Mouse (Mus musculus): ENCODE measurements around the gene Ly6g5c. TPM values are rescaled to one million over a fixed set of nuclear protein-coding genes. Genes with fewer than 3 reads are reported as not detected.

Gene Ly6g5c
- polyA plus RNA-seq, 1 experiment from 2014 or later, result not detected

GRCm38 (mm10) chr17:35155451-35155850, 47.4 kb downstream of the Ly6g5c start:
- Histone ChIP-seq H3K27ac (no peak overlapping the region), H3K79me2 (ENCODE audit: inconsistent target) (peaks cover 68% of the 10 kb centered on the region), H3K4me3 (ENCODE audit: inconsistent target) (no peak overlapping the region), H3K36me3 (ENCODE audit: inconsistent target) (peaks cover 88% of the 10 kb centered on the region)
- 99% methylated on average over 12 of the region's 12 CpGs for WGBS (ENCODE audit: missing documents)

- WGBS (ENCODE audit: missing documents), result 92% methylated on average over 30 of the region's 33 CpGs
- Histone ChIP-seq H3K36me3 (ENCODE audit: inconsistent target) (peaks cover 97% of the 10 kb centered on the region), H3K4me3 (ENCODE audit: inconsistent target) (no peak overlapping the region), H3K79me2 (ENCODE audit: inconsistent target) (peaks cover 79% of the 10 kb centered on the region), H3K27ac (no peak overlapping the region)
Observed at GRCm38 (mm10) chr17:35156461-35157200, 48.6 kb downstream of the Ly6g5c start.

- peaks cover 97% of the 10 kb centered on the region for H3K36me3 ChIP-seq (ENCODE audit: inconsistent target)
- no peak overlapping the region for H3K27ac ChIP-seq
- H3K79me2 ChIP-seq (ENCODE audit: inconsistent target), result peaks cover 86% of the 10 kb centered on the region
- WGBS (ENCODE audit: missing documents), result 92% methylated on average over 8 of the region's 8 CpGs
- no peak overlapping the region for H3K4me3 ChIP-seq (ENCODE audit: inconsistent target)
Observed at GRCm38 (mm10) chr17:35157254-35157653, 49.2 kb downstream of the Ly6g5c start.

- no peak overlapping the region for H3K4me3 ChIP-seq (ENCODE audit: inconsistent target)
- WGBS (ENCODE audit: missing documents), result 96% methylated on average over 8 of the region's 8 CpGs
Observed at GRCm38 (mm10) chr17:35157661-35158175, 49.6 kb downstream of the Ly6g5c start.

GRCm38 (mm10) chr17:35158850-35159593, 50.9 kb downstream of the Ly6g5c start:
- H3K27ac ChIP-seq, result no peak overlapping the region
- peaks cover 99% of the 10 kb centered on the region for H3K79me2 ChIP-seq (ENCODE audit: inconsistent target)
- 91% methylated on average over 12 of the region's 16 CpGs for WGBS (ENCODE audit: missing documents)
- H3K36me3 ChIP-seq (ENCODE audit: inconsistent target), result peaks cover 80% of the 10 kb centered on the region
- no peak overlapping the region for H3K4me3 ChIP-seq (ENCODE audit: inconsistent target)

More at GRCm38 (mm10) chr17:35157661-35158175, 49.6 kb downstream of the Ly6g5c start:
- Histone ChIP-seq H3K79me2 (ENCODE audit: inconsistent target) (peaks cover 90% of the 10 kb centered on the region), H3K36me3 (ENCODE audit: inconsistent target) (peaks cover 93% of the 10 kb centered on the region), H3K27ac (no peak overlapping the region)

GRCm38 (mm10) chr17:35159638-35160037, 51.6 kb downstream of the Ly6g5c start:
- WGBS (ENCODE audit: missing documents), result 99% methylated on average over 7 of the region's 7 CpGs
- H3K27ac ChIP-seq, result no peak overlapping the region
- peaks cover 74% of the 10 kb centered on the region for H3K36me3 ChIP-seq (ENCODE audit: inconsistent target)
- peaks cover 96% of the 10 kb centered on the region for H3K79me2 ChIP-seq (ENCODE audit: inconsistent target)
- H3K4me3 ChIP-seq (ENCODE audit: inconsistent target), result no peak overlapping the region

GRCm38 (mm10) chr17:35161421-35161820, 53.3 kb downstream of the Ly6g5c start:
- 90% methylated on average over 11 of the region's 11 CpGs for WGBS (ENCODE audit: missing documents)
- H3K4me3 ChIP-seq (ENCODE audit: inconsistent target), result no peak overlapping the region
- peaks cover 80% of the 10 kb centered on the region for H3K79me2 ChIP-seq (ENCODE audit: inconsistent target)
- H3K27ac ChIP-seq, result no peak overlapping the region
- H3K36me3 ChIP-seq (ENCODE audit: inconsistent target), result peaks cover 57% of the 10 kb centered on the region

Other genes starting within 250 kb of the Ly6g5c start
- 2.6 to 6.4 TPM (median 4.7 TPM) in 3 replicates for gene Cfb, start 245.8 kb upstream of the Ly6g5c start, polyA plus RNA-seq (2018)
- 5.4 to 6.2 TPM (median 5.5 TPM) in 3 replicates for gene Zbtb12, start 228.8 kb upstream of the Ly6g5c start, polyA plus RNA-seq (2018)
- not detected in 3 replicates for gene Gm20547, start 226.2 kb upstream of the Ly6g5c start, polyA plus RNA-seq (2018)
- 0.63 to 0.95 TPM (median 0.86 TPM) in 3 replicates for gene C2, start 210.0 kb upstream of the Ly6g5c start, polyA plus RNA-seq (2018)
- gene Ehmt2, start 209.8 kb upstream of the Ly6g5c start, polyA plus RNA-seq (2018), result 59.6 to 100 TPM (median 69.3 TPM) in 3 replicates
- gene Slc44a4, start 193.8 kb upstream of the Ly6g5c start, polyA plus RNA-seq (2018), result not detected in 3 replicates
- gene Neu1, start 177.0 kb upstream of the Ly6g5c start, polyA plus RNA-seq (2018), result 80.3 to 98.8 TPM (median 81.2 TPM) in 3 replicates
- gene Hspa1b, start 149.0 kb upstream of the Ly6g5c start, polyA plus RNA-seq (2018), result 0.57 to 1.2 TPM (median 0.69 TPM) in 3 replicates
- not detected in 3 replicates for gene Gm20481, start 138.4 kb upstream of the Ly6g5c start, polyA plus RNA-seq (2018)
- gene Hspa1a, start 136.1 kb upstream of the Ly6g5c start, polyA plus RNA-seq (2018), result 1.2 to 1.9 TPM (median 1.8 TPM) in 3 replicates
- 0.47 to 1.7 TPM (median 0.96 TPM) in 3 replicates for gene Hspa1l, start 135.6 kb upstream of the Ly6g5c start, polyA plus RNA-seq (2018)
- gene Lsm2, start 126.4 kb upstream of the Ly6g5c start, polyA plus RNA-seq (2018), result 16.5 to 52.8 TPM (median 51.4 TPM) in 3 replicates
- gene Vars, start 107.3 kb upstream of the Ly6g5c start, polyA plus RNA-seq (2018), result 7.7 to 37.5 TPM (median 19.2 TPM) in 3 replicates
- gene Vwa7, start 91.7 kb upstream of the Ly6g5c start, polyA plus RNA-seq (2018), result 0.06 to 0.32 TPM (median 0.07 TPM) in 3 replicates
- not detected in 3 replicates for gene Sapcd1, start 80.3 kb upstream of the Ly6g5c start, polyA plus RNA-seq (2018)
- gene Msh5, start 61.5 kb upstream of the Ly6g5c start, polyA plus RNA-seq (2018), result 0.48 to 0.51 TPM (median 0.50 TPM) in 3 replicates
- gene Clic1, start 58.3 kb upstream of the Ly6g5c start, polyA plus RNA-seq (2018), result 359 to 667 TPM (median 372 TPM) in 3 replicates
- gene Ddah2, start 49.2 kb upstream of the Ly6g5c start, polyA plus RNA-seq (2018), result 3.3 to 9.6 TPM (median 4.8 TPM) in 3 replicates
- not detected in 3 replicates for gene Ly6g6c, start 42.9 kb upstream of the Ly6g5c start, polyA plus RNA-seq (2018)
- gene Mpig6b, start 42.1 kb upstream of the Ly6g5c start, polyA plus RNA-seq (2018), result 0.17 TPM in 1 of 3 replicates, not detected in the others
- not detected in 3 replicates for gene Ly6g6e, start 31.4 kb upstream of the Ly6g5c start, polyA plus RNA-seq (2018)
- gene Ly6g6d, start 30.2 kb upstream of the Ly6g5c start, polyA plus RNA-seq (2018), result 0.43 to 1.7 TPM (median 0.88 TPM) in 3 replicates
- not detected in 3 replicates for gene Ly6g6f, start 22.7 kb upstream of the Ly6g5c start, polyA plus RNA-seq (2018)
- 33.9 to 63.2 TPM (median 53.2 TPM) in 3 replicates for gene Abhd16a, start 19.0 kb upstream of the Ly6g5c start, polyA plus RNA-seq (2018)
- 0.36 to 0.46 TPM in 2 of 3 replicates, not detected in the other for gene Ly6g5b, start 7.1 kb downstream of the Ly6g5c start, polyA plus RNA-seq (2018)
- 11.4 to 18.0 TPM (median 13.2 TPM) in 3 replicates for gene Gpank1, start 13.2 kb downstream of the Ly6g5c start, polyA plus RNA-seq (2018)
- gene Csnk2b, start 13.8 kb downstream of the Ly6g5c start, polyA plus RNA-seq (2018), result 129 to 166 TPM (median 149 TPM) in 3 replicates
- 11.5 to 23.5 TPM (median 22.0 TPM) in 3 replicates for gene D17H6S53E, start 18.1 kb downstream of the Ly6g5c start, polyA plus RNA-seq (2018)
- gene Apom, start 23.8 kb downstream of the Ly6g5c start, polyA plus RNA-seq (2018), result not detected in 3 replicates
- 103 to 118 TPM (median 104 TPM) in 3 replicates for gene Bag6, start 26.9 kb downstream of the Ly6g5c start, polyA plus RNA-seq (2018)
- 91.3 to 139 TPM (median 124 TPM) in 3 replicates for gene Prrc2a, start 56.6 kb downstream of the Ly6g5c start, polyA plus RNA-seq (2018)
- 231 to 253 TPM (median 243 TPM) in 3 replicates for gene Aif1, start 67.8 kb downstream of the Ly6g5c start, polyA plus RNA-seq (2018)
- 322 to 615 TPM (median 449 TPM) in 3 replicates for gene Lst1, start 80.2 kb downstream of the Ly6g5c start, polyA plus RNA-seq (2018)
- 0.33 to 0.50 TPM (median 0.48 TPM) in 3 replicates for gene Ltb, start 86.2 kb downstream of the Ly6g5c start, polyA plus RNA-seq (2018)
- 20.0 to 57.4 TPM (median 38.0 TPM) in 3 replicates for gene Tnf, start 93.7 kb downstream of the Ly6g5c start, polyA plus RNA-seq (2018)
- not detected in 3 replicates for gene Lta, start 97.1 kb downstream of the Ly6g5c start, polyA plus RNA-seq (2018)
- gene Gm16181, start 112.6 kb downstream of the Ly6g5c start, polyA plus RNA-seq (2018), result not detected in 3 replicates
- gene Atp6v1g2, start 125.4 kb downstream of the Ly6g5c start, polyA plus RNA-seq (2018), result 5.0 to 12.5 TPM (median 6.9 TPM) in 3 replicates
- 8.3 to 16.7 TPM (median 14.8 TPM) in 3 replicates for gene Nfkbil1, start 127.5 kb downstream of the Ly6g5c start, polyA plus RNA-seq (2018)
- gene Ddx39b, start 133.5 kb downstream of the Ly6g5c start, polyA plus RNA-seq (2018), result 113 to 158 TPM (median 122 TPM) in 3 replicates
- 2,972 to 5,352 TPM (median 3,334 TPM) in 3 replicates for gene H2-D1, start 154.5 kb downstream of the Ly6g5c start, polyA plus RNA-seq (2018)
- gene H2-Q1, start 212.1 kb downstream of the Ly6g5c start, polyA plus RNA-seq (2018), result not detected in 3 replicates
- not detected in 3 replicates for gene H2-Q2, start 234.0 kb downstream of the Ly6g5c start, polyA plus RNA-seq (2018)